8 mouse cellular contexts compared by ENCODE assay signal in the genomic region with DNA sequence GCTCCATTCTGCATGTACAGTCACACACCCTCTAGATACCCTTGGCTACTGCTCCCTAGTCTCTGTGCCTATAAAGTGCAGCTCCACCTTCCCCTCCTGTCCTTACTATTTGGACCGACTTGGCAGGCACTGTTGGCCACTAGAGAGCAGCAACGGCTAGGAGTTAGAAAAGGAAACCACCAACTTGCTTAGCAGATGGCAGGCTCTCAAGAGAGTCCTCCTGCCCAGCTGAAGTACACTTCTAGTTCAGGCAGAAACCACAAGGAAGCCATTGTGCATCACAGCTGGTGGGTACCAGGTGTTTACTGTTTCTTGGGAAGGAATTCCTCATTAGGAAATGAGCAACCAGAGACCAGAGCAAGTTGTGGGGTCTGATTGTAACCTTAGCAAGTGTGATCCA.
A peak's percentile ranks its signal among the peaks of the same experiment; 100 is the strongest.
DNase-seq lines count a peak whose midpoint lies in the region; ATAC-seq lines count a peak whose summit lies in the region.

No protein-coding gene starts in this region.

- no peaks in the 10 kb centered on the region for H3K36me3 ChIP-seq in hindbrain, embryonic 15.5 days

- H3K9ac ChIP-seq in hindbrain, embryonic 15.5 days, result no peak overlapping the region

- no peak overlapping the region for H3K4me2 ChIP-seq in hindbrain, embryonic 15.5 days

- ATAC-seq in hindbrain, embryonic 15.5 days (ENCODE audit: low FRiP score, low read depth), result peak; percentile 82; the same call in 1 of the 2 replicates
- ATAC-seq in megakaryocyte progenitor cell, adult 5-6 weeks (replicated peaks; ENCODE audit: poor library complexity), result peak; percentile 85
- ATAC-seq in erythroid progenitor cell, adult 5-6 weeks (replicated peaks; ENCODE audit: low FRiP score, poor library complexity, severe bottlenecking), result no peak

- H3K4me3 ChIP-seq in hindbrain, embryonic 15.5 days, result no peak overlapping the region

- peak; percentile 23 for DNase-seq in T-cell, adult 2 months (ENCODE audit: low spot score)
- peak; percentile 54 for DNase-seq in cerebellum, adult 9-11 months
- peak; percentile 68 to 69 for DNase-seq in frontal cortex, postnatal 14 days (ENCODE audit: low spot score in 2 of 2)
- DNase-seq in left cerebral cortex, adult 11 months (ENCODE audit: low spot score), result peak; percentile 71
- DNase-seq in right cerebral cortex, postnatal 14 days, result peak; percentile 77

- no peak overlapping the region for H3K27ac ChIP-seq in hindbrain, embryonic 15.5 days (replicated peaks)

- peaks cover 6% of the 10 kb centered on the region; the same call in 1 of the 2 replicates for H3K4me1 ChIP-seq in hindbrain, embryonic 15.5 days (replicated peaks)

- H3K9me3 ChIP-seq in hindbrain, embryonic 15.5 days, result no peaks in the 10 kb centered on the region

- H3K27me3 ChIP-seq in hindbrain, embryonic 15.5 days, result no peaks in the 10 kb centered on the region

- 16% methylated on average over 2 of the region's 2 CpGs for WGBS in hindbrain, embryonic 15.5 days

Comparison
In these comparisons a context has a peak if more than half of its experiments do, and no peak if none do; other contexts are left out.
1. DNase-seq: peak in every context shown above with its lines; median percentile 77 in right cerebral cortex, postnatal 14 days; 71 in left cerebral cortex, adult 11 months; 68 in frontal cortex, postnatal 14 days; 54 in cerebellum, adult 9-11 months; 23 in T-cell, adult 2 months.